Mouse (Mus musculus) ES-Bruce4 (cell line): ENCODE measurements around the gene Gm20503. TPM values are rescaled to one million over a fixed set of nuclear protein-coding genes. Genes with fewer than 3 reads are reported as not detected.

Source experiments
- H3K27ac ChIP-seq: 2 replicates; pipeline ENCODE4 v1.5.1; 2012; ENCODE audit warnings: low read length, inconsistent platforms; ENCODE audit not compliant: insufficient read depth
- H3K27me3 ChIP-seq: 2 replicates; pipeline ENCODE4 v1.6.1; 2012; ENCODE audit warnings: mild to moderate bottlenecking, low read length, inconsistent platforms; ENCODE audit not compliant: control insufficient read depth, poor library complexity, insufficient read depth, severe bottlenecking
- H3K36me3 ChIP-seq: 2 replicates; pipeline ENCODE4 v1.6.1; 2012; ENCODE audit warnings: inconsistent platforms, mild to moderate bottlenecking, low read length, moderate library complexity; ENCODE audit not compliant: control insufficient read depth, poor library complexity, insufficient read depth, severe bottlenecking
- H3K4me1 ChIP-seq: one replicate; pipeline ENCODE4 v1.8.1; 2011; ENCODE audit warnings: low read length; ENCODE audit not compliant: control insufficient read depth, insufficient read depth
- H3K4me3 ChIP-seq: 2 replicates; pipeline ENCODE4 v1.5.1; 2011; ENCODE audit warnings: low read depth, mild to moderate bottlenecking, low read length
- H3K9ac ChIP-seq: 2 replicates; pipeline ENCODE4 v1.6.1; 2012; ENCODE audit warnings: low read depth, mild to moderate bottlenecking, inconsistent platforms; ENCODE audit not compliant: poor library complexity, severe bottlenecking
- H3K9me3 ChIP-seq: replicated peaks from 2 replicates; pipeline ENCODE4 v1.6.1; 2012; ENCODE audit warnings: mild to moderate bottlenecking, low read length, inconsistent platforms; ENCODE audit not compliant: control insufficient read depth, poor library complexity, insufficient read depth, severe bottlenecking
- CTCF ChIP-seq: IDR thresholded peaks from one replicate; pipeline ENCODE4 v1.8.1; 2011; ENCODE audit warnings: low read depth, low read length
- EP300 ChIP-seq: IDR thresholded peaks from 2 replicates; pipeline ENCODE4 v1.6.1; 2011; ENCODE audit warnings: low read depth, low read length; ENCODE audit not compliant: insufficient read depth
- POLR2A ChIP-seq: IDR thresholded peaks from one replicate; pipeline ENCODE4 v1.8.1; 2011; ENCODE audit warnings: low read length; ENCODE audit not compliant: insufficient read depth
- polyA plus RNA-seq: library from polyadenylated mRNA; stranded (reverse); fragments of >200 nt; gene quantifications from 2 replicates; pipeline ENCODE4 v1.2.4, GENCODE M21; 2011; ENCODE audit warnings: low read depth; ENCODE audit not compliant: missing spikeins, insufficient read depth, insufficient read length

The Gm20503 gene
- polyA plus RNA-seq, 1 experiment: not detected

DNA sequence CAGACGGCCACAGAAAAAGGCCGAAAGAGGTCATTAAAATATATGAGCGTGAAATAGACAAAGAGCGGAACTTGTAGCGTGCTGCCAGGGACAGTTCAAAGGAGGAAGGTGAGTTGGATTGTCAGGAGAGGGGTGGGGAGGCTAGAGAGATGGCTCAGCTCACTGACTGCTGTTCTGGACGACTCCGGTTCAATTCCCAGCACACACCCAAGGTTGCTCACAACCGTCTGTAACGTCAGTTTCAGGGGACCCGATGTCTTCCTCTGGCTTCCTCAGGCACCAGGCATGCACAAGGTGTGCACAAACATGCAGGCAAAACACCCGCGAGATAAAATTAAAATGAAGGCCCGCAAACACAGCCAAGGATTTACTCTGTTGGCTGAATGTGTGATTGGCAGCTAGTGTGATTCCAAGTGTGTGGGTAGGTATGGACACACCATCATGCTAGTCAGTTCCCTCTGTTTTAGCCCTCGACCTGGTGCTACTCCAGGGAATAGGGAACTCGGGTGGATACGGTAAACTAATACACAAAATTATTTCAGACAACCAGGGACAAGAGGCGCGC lies 32.9 kb downstream of the Gm20503 start:
- no peak overlapping the region for H3K27ac ChIP-seq
- peak overlapping the region; percentile 90 for H3K4me3 ChIP-seq
- H3K9ac ChIP-seq: peak overlapping the region; percentile 86
- H3K9me3 ChIP-seq: peaks cover 14% of the 10 kb centered on the region
- TF ChIP-seq POLR2A (no peak), CTCF (no peak), EP300 (no peak)
- H3K36me3 ChIP-seq: no peaks in the 10 kb centered on the region
- no peaks in the 10 kb centered on the region for H3K4me1 ChIP-seq
- H3K27me3 ChIP-seq: no peaks in the 10 kb centered on the region

DNA sequence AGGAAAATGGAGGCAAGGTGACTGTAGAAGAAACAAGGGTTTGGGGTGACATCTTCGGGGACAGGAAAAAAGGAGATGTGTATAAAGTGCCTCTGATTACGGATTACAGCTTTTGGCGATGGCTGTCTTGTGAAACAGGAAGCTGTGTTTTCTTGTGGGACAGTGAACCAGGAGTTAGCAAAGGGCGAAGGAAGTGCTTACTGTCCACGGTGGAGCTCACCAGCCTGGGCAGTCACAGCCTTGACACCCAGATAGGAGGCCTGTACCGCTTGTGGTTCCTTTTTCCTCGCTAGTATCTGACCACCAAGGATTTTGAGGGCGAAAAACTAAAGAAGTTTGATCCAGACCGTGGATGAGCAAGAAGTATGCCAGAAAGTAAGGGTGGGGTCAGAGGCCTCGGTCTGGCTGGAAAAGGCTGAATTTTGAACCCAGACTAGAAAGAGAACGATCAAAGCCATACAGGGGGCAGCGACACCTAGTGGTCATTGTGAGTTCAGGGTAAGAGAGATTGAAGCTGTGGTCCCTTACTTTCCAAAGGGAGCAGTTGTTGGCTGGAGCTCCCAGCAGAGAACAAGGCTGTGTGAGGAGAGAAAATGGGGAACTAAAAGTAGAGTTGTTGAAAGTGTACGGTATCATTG lies 33.6 kb downstream of the Gm20503 start:
- Histone ChIP-seq H3K9me3 (peaks cover 14% of the 10 kb centered on the region), H3K9ac (no peak overlapping the region), H3K27ac (no peak overlapping the region), H3K27me3 (no peaks in the 10 kb centered on the region), H3K36me3 (no peaks in the 10 kb centered on the region), H3K4me1 (no peaks in the 10 kb centered on the region), H3K4me3 (no peak overlapping the region)
- TF ChIP-seq POLR2A (no peak), EP300 (no peak), CTCF (peak; percentile 56)

- Histone ChIP-seq H3K4me3 (no peak overlapping the region), H3K36me3 (no peaks in the 10 kb centered on the region), H3K27ac (no peak overlapping the region), H3K9ac (no peak overlapping the region), H3K27me3 (no peaks in the 10 kb centered on the region), H3K4me1 (no peaks in the 10 kb centered on the region), H3K9me3 (peaks cover 14% of the 10 kb centered on the region)
- TF ChIP-seq POLR2A (no peak), EP300 (no peak), CTCF (no peak)
Measured at GRCm38 (mm10) chr4:59037525-59037924, 34.5 kb downstream of the Gm20503 start.

GRCm38 (mm10) chr4:59040397-59041287 lies 37.6 kb downstream of the Gm20503 start:
- Histone ChIP-seq H3K36me3 (no peaks in the 10 kb centered on the region), H3K4me1 (no peaks in the 10 kb centered on the region), H3K27me3 (no peaks in the 10 kb centered on the region), H3K9me3 (no peaks in the 10 kb centered on the region), H3K9ac (no peak overlapping the region), H3K4me3 (no peak overlapping the region), H3K27ac (no peak overlapping the region)
- TF ChIP-seq EP300 (no peak), POLR2A (no peak), CTCF (no peak)

DNA sequence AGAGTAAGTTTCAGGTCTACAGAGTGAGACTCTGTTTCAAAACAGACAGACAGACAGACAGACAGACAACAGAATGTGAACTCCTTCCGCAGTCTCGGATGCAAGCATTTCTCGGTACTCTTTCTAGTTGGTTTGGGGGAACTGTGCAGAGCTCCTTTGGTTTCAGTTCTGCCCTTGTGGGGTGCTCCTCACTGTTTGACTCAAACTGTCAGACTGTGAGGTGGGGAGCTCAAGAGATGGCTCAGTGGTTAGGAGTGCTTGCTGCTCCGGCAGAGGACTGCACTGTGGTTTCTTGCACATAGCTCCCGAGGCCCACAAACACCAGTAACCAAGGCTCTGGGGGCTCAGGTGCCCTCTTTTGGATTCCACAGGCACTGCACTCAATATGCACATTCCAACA lies 40.1 kb downstream of the Gm20503 start:
- H3K36me3 ChIP-seq: no peaks in the 10 kb centered on the region
- H3K4me3 ChIP-seq: no peak overlapping the region
- no peak overlapping the region for H3K9ac ChIP-seq
- H3K9me3 ChIP-seq: no peaks in the 10 kb centered on the region
- no peaks in the 10 kb centered on the region for H3K4me1 ChIP-seq
- H3K27me3 ChIP-seq: no peaks in the 10 kb centered on the region
- TF ChIP-seq EP300: no peak
- TF ChIP-seq POLR2A: no peak
- no peak for TF ChIP-seq CTCF
- H3K27ac ChIP-seq: no peak overlapping the region
